Mouse (Mus musculus) heart, postnatal 0 days (tissue): ENCODE data around the gene Tecta. TPM values are rescaled to one million over a fixed set of nuclear protein-coding genes. Genes with fewer than 3 reads are reported as not detected.

ENCODE experiments used
- ATAC-seq: fragments of 200-750 bp; cut with Nextera tagmentation; 2 replicates; pipeline ENCODE4 v1.8.0; 2017; ENCODE audit warnings: low read depth, moderate number of reproducible peaks, moderate library complexity; ENCODE audit not compliant: insufficient read depth
- DNase-seq: peaks from one replicate; pipeline ENCODE4 v3.0.0-alpha.2; 2016; ENCODE audit warnings: low spot score
- H3K27ac ChIP-seq: fragments of 300-500 bp; sonication (generic); 2 replicates; pipeline ENCODE4 v1.5.1; 2014; ENCODE audit warnings: low read depth, mild to moderate bottlenecking
- H3K27me3 ChIP-seq: fragments of 300-500 bp; sonication (generic); 2 replicates; pipeline ENCODE4 v1.6.1; 2014; ENCODE audit warnings: low read length, mixed read lengths; ENCODE audit not compliant: control insufficient read depth, insufficient read depth
- H3K36me3 ChIP-seq: fragments of 300-500 bp; sonication (generic); replicated peaks from 2 replicates; pipeline ENCODE4 v1.6.1; 2014; ENCODE audit warnings: low read length, mixed read lengths; ENCODE audit not compliant: control insufficient read depth, insufficient read depth
- H3K4me1 ChIP-seq: fragments of 300-500 bp; sonication (generic); 2 replicates; pipeline ENCODE4 v1.6.1; 2014; ENCODE audit warnings: antibody characterized with exemption; ENCODE audit not compliant: control insufficient read depth, insufficient read depth
- H3K4me2 ChIP-seq: fragments of 300-500 bp; sonication (generic); 2 replicates; pipeline ENCODE4 v1.6.1; 2014; ENCODE audit warnings: low read depth, mild to moderate bottlenecking, low read length, moderate library complexity
- H3K4me3 ChIP-seq: fragments of 300-500 bp; sonication (generic); 2 replicates; pipeline ENCODE4 v1.5.1; 2014; ENCODE audit warnings: low read depth, low read length
- H3K9ac ChIP-seq: fragments of 300-500 bp; sonication (generic); replicated peaks from 2 replicates; pipeline ENCODE4 v1.6.1; 2014; ENCODE audit warnings: low read depth, low read length, mixed read lengths
- H3K9me3 ChIP-seq: fragments of 300-500 bp; sonication (generic); replicated peaks from 2 replicates; pipeline ENCODE4 v1.6.1; 2016; ENCODE audit warnings: low read length; ENCODE audit not compliant: control insufficient read depth
- CTCF ChIP-seq: IDR thresholded peaks from 2 replicates; pipeline ENCODE4 v1.5.1; 2016; ENCODE audit warnings: antibody characterized with exemption, control low read depth, low read depth
- EP300 ChIP-seq: IDR thresholded peaks from 2 replicates; pipeline ENCODE4 v1.6.1; 2016; ENCODE audit warnings: antibody characterized with exemption, low read depth
- WGBS: fragments of 180-500 bp; shearing (Covaris S2); extraction: QIAGEN DNeasy Blood & Tissue Kit; methylation state at CpG from one replicate; pipeline ENCODE4 v1.1.7; 2014; 5-methylcytosine and 5-hydroxymethylcytosine counted together
- polyA plus RNA-seq: library from polyadenylated mRNA; unstranded; fragments of >200 nt; fragmentation: Nextera tagmentation; extraction: Ambion mirVana; gene quantifications from 2 replicates; pipeline ENCODE4 v1.2.1, GENCODE M21; 2015
- total RNA-seq: library from RNA; depleted of rRNA; stranded (reverse); fragments of >200 nt; gene quantifications from 2 replicates; pipeline ENCODE4 v1.2.3, GENCODE M21; 2014; ENCODE audit warnings: low replicate concordance

Gene Tecta
- total and polyA plus RNA-seq, 2 experiments from 2014 or later: 0.04 to 0.19 TPM

DNA sequence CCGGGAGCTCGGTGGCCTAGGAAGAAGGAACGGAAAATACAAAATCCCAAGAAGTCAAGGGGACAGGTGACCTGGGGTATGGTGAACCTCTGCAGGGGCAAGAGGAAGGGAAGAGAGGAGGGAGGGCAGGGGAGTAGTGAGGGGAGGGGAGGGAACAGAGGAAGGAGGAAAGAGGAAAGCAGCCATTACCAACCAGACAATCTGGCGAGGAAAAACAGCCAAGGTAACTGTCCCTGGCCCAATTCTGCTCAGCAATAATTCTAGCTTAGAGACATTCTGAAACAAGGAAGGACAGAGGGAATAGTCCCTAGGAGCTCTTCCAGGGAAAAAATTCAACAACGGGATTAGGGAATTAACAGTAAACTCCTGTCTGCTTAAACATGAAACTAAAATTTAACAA, 19.1 kb upstream of the Tecta start:
- H3K4me3 ChIP-seq: no peak overlapping the region
- H3K36me3 ChIP-seq: no peaks in the 10 kb centered on the region
- H3K27me3 ChIP-seq: no peaks in the 10 kb centered on the region
- DNase-seq (no peak), ATAC-seq (no peak)
- no peak overlapping the region for H3K9ac ChIP-seq
- no peak overlapping the region for H3K4me2 ChIP-seq
- TF ChIP-seq EP300 (no peak), CTCF (no peak)
- H3K4me1 ChIP-seq: peaks cover 10% of the 10 kb centered on the region; the same call in 1 of the 2 replicates
- WGBS: 86% methylated on average over 5 of the region's 5 CpGs
- no peak overlapping the region for H3K27ac ChIP-seq
- no peaks in the 10 kb centered on the region for H3K9me3 ChIP-seq

DNA sequence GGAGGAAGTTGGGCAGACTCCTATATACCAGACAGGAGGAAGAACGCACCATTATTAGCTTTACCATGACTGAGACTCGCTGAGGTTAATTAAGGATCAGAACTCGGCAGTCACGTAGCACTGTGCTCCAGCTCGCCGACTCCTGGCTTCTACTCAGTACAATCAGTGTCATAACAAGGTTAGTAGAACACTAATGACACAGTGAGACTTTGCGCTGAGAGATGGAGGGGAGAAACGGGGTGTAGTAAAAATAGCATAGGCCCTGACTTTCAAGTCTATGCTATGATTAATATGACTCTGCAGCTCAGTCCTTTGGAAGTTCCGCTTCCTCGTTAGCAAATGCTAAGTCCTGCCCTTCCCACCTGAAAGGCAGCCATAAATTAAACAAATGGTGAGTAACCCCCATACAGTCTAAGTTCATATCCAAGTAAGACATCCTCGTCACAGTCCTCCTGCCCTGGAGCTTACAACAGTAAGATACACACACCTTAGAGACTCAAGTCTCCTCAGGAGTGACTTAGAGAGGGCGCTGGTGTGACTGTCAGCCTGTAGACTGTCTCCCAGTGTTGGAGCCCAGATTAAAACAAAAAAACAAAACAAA, 17.7 kb upstream of the Tecta start:
- ATAC-seq: peak; percentile 89
- Histone ChIP-seq H3K36me3 (0 out of 2 replicates have a peak, but pooled peaks cover 6% of the 10 kb centered on the region), H3K9me3 (no peaks in the 10 kb centered on the region), H3K27me3 (no peaks in the 10 kb centered on the region), H3K4me2 (no peak overlapping the region), H3K9ac (no peak overlapping the region), H3K4me3 (no peak overlapping the region), H3K27ac (0 out of 2 replicates have a peak overlapping the region, but pooled peaks have one; percentile 0), H3K4me1 (peaks cover 10% of the 10 kb centered on the region; the same call in 1 of the 2 replicates)
- peak; percentile 67 for DNase-seq
- 50% methylated on average over 12 of the region's 12 CpGs for WGBS
- TF ChIP-seq CTCF: no peak
- no peak for TF ChIP-seq EP300

- Histone ChIP-seq H3K4me1 (peaks cover 10% of the 10 kb centered on the region; the same call in 1 of the 2 replicates), H3K9me3 (no peaks in the 10 kb centered on the region), H3K4me3 (no peak overlapping the region), H3K27me3 (no peaks in the 10 kb centered on the region), H3K36me3 (0 out of 2 replicates have a peak, but pooled peaks cover 6% of the 10 kb centered on the region), H3K27ac (no peak overlapping the region), H3K4me2 (no peak overlapping the region), H3K9ac (no peak overlapping the region)
- TF ChIP-seq CTCF: no peak
- TF ChIP-seq EP300: no peak
- WGBS: 42% methylated on average over 1 of the region's 1 CpGs
- ATAC-seq: no peak
- DNase-seq: no peak
These were observed 15.5 kb upstream of the Tecta start for GRCm38 (mm10) chr9:42415184-42415583.

DNA sequence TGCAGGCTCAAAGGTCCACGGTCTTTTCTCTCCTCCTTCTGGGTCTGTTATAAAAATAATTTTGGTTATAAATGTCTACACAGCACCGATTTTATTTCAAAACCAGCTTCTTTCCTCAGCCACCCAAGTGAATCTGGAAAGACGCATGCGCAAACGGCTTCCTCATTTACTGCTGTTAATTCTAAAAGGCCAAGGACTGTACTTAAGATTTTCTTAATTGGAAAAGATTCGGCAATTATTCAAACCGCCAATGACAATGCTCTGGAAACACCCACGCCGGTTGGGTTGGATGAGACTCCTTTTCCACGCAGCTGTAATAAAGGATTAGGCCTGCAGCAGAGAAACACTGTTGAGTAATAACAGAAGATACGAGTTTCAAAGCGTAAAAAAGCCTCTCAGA, 13.6 kb upstream of the Tecta start:
- no peak for DNase-seq
- no peak overlapping the region for H3K4me2 ChIP-seq
- ATAC-seq: no peak
- H3K4me1 ChIP-seq: peaks cover 10% of the 10 kb centered on the region; the same call in 1 of the 2 replicates
- WGBS: 90% methylated on average over 12 of the region's 12 CpGs
- no peaks in the 10 kb centered on the region for H3K27me3 ChIP-seq
- H3K4me3 ChIP-seq: no peak overlapping the region
- TF ChIP-seq EP300 (no peak), CTCF (no peak)
- H3K9me3 ChIP-seq: no peaks in the 10 kb centered on the region
- 0 out of 2 replicates have a peak, but pooled peaks cover 6% of the 10 kb centered on the region for H3K36me3 ChIP-seq
- no peak overlapping the region for H3K9ac ChIP-seq
- H3K27ac ChIP-seq: no peak overlapping the region

- WGBS: 81% methylated on average over 6 of the region's 6 CpGs
- no peak for DNase-seq
- Histone ChIP-seq H3K36me3 (0 out of 2 replicates have a peak, but pooled peaks cover 6% of the 10 kb centered on the region), H3K4me1 (no peaks in the 10 kb centered on the region), H3K4me2 (no peak overlapping the region), H3K4me3 (no peak overlapping the region), H3K9ac (no peak overlapping the region), H3K27ac (no peak overlapping the region), H3K27me3 (no peaks in the 10 kb centered on the region), H3K9me3 (no peaks in the 10 kb centered on the region)
- ATAC-seq: no peak
- no peak for TF ChIP-seq EP300
- no peak for TF ChIP-seq CTCF
These were observed 11.6 kb upstream of the Tecta start for GRCm38 (mm10) chr9:42411296-42411695.

DNA sequence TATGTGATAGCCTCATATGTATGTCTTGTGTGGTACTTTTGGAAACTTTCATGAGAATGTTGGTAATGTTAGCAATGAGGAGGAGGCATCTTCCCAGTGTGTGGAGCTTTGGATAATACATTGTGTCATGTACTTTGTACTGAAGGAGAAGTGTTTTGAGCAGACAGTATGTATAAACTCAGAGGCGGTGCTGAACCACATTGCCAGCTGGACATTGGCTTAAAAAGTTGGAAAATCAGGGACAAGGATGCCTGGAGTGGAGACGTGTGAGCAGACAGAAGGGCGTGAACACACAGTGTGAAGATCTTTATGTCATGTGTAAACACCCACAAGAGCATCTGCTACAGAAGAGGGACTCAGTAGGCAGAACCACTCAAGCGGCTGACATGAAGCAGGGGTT, 6.0 kb upstream of the Tecta start:
- Histone ChIP-seq H3K27me3 (no peaks in the 10 kb centered on the region), H3K4me1 (no peaks in the 10 kb centered on the region), H3K27ac (no peak overlapping the region), H3K4me3 (no peak overlapping the region), H3K9ac (no peak overlapping the region), H3K4me2 (no peak overlapping the region), H3K9me3 (no peaks in the 10 kb centered on the region), H3K36me3 (no peaks in the 10 kb centered on the region)
- WGBS: 75% methylated on average over 4 of the region's 4 CpGs
- no peak for DNase-seq
- no peak for TF ChIP-seq CTCF
- no peak for TF ChIP-seq EP300
- no peak for ATAC-seq
